Mouse (Mus musculus) B cell, adult (primary cell): ENCODE results near the gene Cldn12. TPM values are rescaled to one million over a fixed set of nuclear protein-coding genes. Genes with fewer than 3 reads are reported as not detected.

Experiments
- total RNA-seq: library from RNA; stranded (reverse); gene quantifications from 4 replicates; pipeline ENCODE4 v1.2.4, GENCODE M21; 2023; ENCODE audit not compliant: inconsistent age

Gene Cldn12
- 0.48 to 0.77 TPM (median 0.60 TPM) in 4 replicates for total RNA-seq

DNA sequence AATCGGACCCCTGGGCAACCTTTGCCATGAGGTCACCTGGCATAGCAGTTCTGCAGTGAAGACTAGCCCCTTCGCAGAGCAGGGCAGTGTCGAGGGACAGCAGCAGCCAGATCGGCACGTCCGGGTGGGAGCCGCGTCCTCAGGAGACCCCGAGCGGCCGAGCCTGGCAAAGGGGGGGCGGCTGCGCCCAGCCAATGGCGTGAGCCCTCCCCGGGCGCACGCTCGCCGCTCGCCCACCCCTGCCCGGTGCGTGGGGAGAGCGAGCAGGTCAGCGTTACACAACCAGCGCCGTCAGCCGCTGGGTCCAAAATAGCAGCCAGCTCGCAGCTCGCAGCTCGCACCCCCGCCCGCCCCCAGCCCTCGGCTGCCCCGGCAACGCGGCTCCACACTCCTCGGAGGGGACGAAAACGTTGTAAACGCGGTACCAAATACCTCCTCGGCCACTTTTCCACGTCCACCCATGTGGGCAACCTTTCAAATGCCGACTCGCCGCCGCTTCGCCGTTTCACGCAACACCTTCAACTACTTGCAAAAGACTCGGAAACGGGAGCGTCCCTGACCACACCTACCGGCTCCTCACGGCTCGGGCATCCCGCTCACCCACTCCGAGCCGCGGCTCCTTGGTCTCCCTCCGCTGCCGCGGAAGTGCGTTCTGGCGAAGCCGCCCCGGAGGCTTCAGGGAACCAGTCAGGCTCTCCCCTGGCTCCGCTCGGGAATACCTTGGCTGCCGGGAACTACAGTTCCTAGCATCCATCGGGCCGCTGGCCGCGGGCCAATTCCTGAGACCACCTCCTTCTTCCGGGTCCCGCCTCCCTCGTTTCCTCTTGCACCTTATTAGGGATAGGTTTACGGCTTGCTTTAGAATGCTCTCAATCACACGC, at the start of gene Cldn12:
Gene Cldn12, minus strand, starts transcription at position 763 of the 881 bp plus-strand sequence.

DNA sequence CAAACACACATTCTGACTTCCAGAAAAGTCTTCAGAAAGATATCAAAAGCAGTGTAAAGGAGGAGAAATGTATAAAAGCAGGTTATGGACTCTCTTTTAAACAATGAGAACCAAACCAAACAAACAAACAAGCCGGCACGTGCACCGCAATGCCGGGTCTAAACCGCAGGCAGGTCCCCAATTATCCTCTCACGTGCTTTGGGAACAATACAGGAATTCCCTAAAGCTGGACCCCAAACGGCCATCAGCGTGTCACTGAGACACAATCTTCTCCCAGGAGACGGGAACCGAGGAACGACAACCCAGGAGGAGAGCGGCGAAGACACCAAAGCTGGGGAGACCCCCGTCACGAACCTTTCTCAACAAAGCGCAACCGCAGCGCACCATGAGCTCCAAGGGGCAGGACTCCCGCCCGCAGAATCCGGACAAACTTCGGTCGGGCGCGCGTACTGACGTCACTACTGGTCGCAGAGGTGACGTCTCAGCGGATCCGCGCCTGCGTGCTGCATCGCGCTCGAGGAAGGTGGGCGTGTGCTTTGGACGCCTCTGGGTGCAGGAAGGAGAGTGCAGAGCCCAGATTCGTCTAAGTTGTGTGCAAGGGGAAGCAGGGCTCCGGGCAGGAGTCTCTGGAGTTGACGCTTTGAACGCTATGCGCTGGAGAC, 44.5 kb upstream of the Cldn12 start, which contains the start of gene Gtpbp10:
Gene Gtpbp10, minus strand, starts transcription at position 460 of the 662 bp plus-strand sequence.

DNA sequence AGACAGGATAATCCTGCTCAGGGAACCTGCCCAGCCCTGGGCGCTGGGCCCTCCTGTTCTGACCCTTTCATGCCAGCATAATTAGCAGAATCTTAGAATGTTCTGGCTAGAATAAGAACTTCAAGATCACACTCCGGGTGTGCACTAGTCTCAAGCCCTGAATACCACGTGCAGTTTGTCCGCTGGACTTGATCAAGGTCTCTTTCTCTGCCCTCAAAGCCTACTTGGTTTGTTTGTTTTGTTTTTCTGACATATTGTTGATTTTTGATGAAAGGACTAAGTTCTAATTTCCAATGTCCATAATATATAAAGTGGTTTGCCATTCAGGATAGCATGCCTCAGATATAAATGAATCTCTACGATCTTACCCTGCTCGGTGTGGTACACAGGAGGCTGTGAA, 35.7 kb downstream of the Cldn12 start, which contains the start of gene 1700015F17Rik:
Gene 1700015F17Rik, minus strand, starts transcription at position 101 of the 400 bp plus-strand sequence.

Other genes with a start within 250 kb of the Cldn12 start
- 1.4 to 1.9 TPM (median 1.7 TPM) in 4 replicates for gene Cdk14, start 94.6 kb downstream of the Cldn12 start, total RNA-seq
- not detected in 4 replicates for gene 1700015F17Rik, start 35.8 kb downstream of the Cldn12 start, total RNA-seq
- 23.4 to 26.0 TPM (median 24.6 TPM) in 4 replicates for gene Gtpbp10, start 44.6 kb upstream of the Cldn12 start, total RNA-seq
- not detected in 4 replicates for gene Gm8773, start 58.8 kb upstream of the Cldn12 start, total RNA-seq
- gene Cfap69, start 149.3 kb upstream of the Cldn12 start, total RNA-seq, result not detected in 4 replicates
- gene Steap2, start 179.6 kb upstream of the Cldn12 start, total RNA-seq, result not detected in 4 replicates
- gene Steap1, start 234.4 kb upstream of the Cldn12 start, total RNA-seq, result not detected in 4 replicates